Mouse (Mus musculus) cerebellum, postnatal 10 days (tissue): ENCODE data around the gene Itgad.
"Not testable (repeated sequence)": the region's sequence is repeated elsewhere in the genome, so short reads cannot be mapped to it uniquely, and the experiment has no call there.

Experiments
- DNase-seq, 2 experiments: peaks; one replicate each; pipeline ENCODE4 v3.0.0; 2021; ENCODE audit warnings: mixed read lengths in 2 of 2

Gene Itgad

DNA sequence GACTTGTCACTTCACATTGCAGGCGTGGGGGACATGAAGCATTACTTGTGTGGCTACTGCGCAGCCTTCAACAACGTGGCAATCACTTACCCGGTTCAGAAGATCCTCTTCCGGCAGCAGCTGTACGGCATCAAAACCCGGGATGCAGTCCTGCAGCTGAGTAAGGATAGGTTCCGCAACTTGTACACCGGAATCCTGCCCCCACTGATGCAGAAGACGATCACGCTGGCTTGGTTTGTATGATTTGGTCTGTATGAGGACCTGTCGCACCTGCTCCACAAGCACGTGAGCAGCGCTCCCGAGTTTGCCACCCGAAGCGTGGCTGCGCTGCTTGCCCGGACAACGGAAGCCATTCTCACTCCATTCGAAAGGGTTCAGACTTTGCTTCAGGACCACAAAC is at the start of gene Itgad:
Itgad (plus strand) TSS at position 301 of the 400 bp plus-strand sequence.
- DNase-seq: no peak

DNA sequence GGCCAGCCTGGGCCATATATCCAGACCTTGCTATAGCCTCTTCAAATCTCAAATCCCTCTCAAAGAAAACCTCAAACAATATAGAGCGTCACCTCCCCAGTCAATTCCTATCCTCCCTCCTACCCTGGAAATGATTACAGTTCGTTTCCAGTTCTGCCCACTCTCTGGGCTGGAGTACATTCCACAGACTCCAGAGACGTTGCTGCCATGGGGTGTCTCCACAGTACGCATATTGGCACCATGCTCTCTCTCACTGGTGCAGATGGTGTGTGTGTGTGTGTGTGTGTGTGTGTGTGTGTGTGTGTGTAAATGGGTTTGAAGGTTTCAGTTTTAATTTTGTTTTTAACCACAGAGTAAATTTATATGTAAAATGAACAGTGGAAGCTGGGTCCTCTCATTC is 48.9 kb upstream of the Itgad start:
- peak; percentile 15 to 19 for DNase-seq

DNA sequence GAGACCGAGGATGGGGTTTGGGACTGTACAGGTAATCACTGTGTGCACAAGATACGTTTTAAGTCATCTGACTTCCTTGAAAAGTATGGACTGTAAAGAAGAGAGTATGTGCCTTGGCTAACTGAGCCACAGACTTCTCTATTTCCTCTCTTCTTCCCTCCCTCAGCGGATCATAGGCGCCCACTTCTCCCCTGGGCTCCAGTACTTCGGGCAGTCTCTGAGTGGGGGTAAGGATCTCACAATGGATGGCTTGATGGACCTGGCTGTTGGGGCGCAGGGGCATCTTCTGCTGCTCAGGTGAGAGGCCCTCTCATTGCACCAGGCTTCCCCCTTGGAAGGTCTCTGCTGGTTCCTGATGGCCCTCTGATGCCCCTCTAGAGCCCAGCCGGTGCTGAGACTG is 46.7 kb upstream of the Itgad start:
- DNase-seq: no peak

DNA sequence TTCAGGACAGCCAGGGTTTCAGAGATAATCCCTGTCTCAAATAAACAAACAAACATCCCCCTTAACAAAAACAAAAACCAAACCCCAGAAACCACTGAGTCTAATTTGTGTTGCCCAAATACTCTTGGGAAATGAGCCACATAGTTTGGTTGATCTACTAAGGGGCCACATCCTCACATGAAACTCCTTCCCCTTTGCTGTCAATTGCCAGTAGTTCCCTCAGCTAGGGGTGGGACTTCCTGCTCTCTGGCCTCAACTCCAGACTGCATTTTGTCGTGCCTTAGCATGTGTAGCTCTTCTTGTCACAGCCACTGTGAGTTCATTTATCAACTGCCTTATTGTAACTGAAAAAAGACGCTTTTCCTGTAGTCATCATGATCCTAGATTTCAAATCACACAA is 43.9 kb upstream of the Itgad start:
- no peak for DNase-seq

DNA sequence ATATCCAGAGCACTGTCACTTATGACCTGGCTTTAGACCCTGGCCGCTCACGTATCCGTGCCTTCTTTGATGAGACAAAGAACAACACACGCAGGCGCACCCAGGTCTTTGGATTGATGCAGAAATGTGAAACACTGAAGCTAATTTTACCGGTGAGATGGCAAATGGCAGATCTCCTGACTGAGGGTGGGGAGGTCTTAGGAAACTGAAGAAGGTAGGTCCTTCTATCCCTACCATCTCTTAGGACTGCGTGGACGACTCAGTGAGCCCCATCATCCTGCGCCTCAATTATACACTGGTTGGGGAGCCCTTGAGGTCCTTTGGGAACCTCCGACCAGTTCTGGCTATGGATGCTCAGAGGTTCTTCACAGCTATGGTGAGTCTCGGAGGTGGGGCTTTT is 42.0 kb upstream of the Itgad start:
- no peak for DNase-seq

DNA sequence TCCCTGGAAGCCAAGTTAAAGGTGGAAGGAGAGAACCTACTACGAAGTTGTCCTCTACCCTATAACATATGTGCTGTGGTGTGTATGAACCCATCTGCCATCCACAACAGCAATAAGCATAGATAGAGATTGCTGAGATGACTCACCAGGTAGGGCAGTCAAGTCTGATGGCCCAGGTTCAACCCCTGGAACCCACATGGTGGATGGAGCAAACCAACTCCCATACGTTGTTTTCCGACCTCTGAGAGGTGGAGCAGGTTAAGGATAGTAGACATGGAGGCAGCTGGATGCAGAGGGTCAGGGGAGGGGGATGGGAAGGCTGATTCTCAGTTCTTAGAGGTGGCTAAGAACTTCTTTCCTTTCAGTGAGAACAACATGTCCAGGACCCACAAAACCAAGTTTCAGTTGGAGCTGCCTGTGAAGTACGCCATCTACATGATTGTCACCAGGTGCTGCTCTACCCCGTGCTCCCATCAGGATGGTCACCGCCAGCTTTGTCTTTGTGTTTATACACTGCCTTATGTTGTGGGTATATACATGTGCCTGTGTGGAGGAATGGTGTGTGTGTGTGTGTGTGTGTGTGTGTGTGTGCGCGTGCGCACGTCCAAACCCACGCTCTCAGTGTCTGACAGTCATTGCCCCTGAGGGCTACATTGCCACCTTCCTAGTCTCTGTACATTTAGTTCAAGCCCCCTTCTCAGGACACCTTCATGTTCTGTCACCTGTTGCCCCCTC is 39.6 kb upstream of the Itgad start:
- no peak for DNase-seq

DNA sequence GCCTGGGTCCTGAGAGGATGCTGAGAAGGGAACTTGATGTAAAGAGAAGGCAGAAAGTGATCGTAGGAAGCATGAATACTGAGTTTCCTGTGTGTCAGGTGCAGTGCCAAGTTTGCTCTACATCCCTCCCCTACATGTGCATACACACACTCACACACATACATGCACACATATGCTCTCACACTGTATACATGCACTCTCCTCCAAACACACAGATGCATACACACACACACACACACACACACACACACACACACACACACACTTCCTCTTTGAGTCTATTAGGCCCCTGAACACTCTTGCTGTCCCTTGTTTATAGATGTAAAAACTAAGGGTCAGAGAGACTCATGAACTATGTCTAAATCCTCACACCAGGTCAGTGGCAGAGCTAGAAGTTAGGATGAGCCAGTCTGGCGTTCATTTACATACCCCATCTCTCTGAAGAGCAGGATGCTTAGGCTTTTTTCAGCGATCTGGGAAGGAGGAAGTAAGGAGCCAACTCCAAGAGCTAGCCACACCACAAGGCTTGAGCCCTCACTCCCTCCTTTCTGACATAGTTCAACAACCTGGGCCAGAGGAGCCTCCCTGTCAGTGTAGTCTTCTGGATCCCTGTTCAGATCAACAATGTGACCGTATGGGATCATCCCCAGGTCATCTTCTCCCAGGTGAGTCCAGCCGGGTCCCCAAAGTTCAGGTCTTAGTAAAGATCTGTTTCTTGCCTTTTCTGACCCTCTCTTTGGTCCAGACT is 38.8 kb upstream of the Itgad start:
- no peak for DNase-seq

DNA sequence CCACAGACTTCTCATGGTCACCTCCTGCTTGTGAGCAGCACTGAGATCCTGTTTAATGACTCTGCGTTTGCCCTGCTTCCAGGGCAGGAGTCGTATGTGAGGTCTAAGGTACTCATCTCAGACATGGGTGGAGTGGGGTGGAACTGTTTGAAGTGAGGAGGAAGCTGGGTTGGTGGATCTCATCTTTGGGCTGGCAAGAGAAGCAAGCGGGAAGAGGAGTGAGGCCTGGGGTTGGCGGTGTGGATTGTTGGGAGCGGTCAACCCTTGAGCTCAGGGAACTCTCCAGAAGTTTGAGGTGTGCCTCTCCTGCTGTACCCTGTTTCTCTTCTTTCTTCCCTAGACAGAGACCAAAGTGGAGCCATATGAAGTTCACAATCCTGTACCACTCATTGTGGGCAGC is 37.8 kb upstream of the Itgad start:
- DNase-seq: no peak

DNA sequence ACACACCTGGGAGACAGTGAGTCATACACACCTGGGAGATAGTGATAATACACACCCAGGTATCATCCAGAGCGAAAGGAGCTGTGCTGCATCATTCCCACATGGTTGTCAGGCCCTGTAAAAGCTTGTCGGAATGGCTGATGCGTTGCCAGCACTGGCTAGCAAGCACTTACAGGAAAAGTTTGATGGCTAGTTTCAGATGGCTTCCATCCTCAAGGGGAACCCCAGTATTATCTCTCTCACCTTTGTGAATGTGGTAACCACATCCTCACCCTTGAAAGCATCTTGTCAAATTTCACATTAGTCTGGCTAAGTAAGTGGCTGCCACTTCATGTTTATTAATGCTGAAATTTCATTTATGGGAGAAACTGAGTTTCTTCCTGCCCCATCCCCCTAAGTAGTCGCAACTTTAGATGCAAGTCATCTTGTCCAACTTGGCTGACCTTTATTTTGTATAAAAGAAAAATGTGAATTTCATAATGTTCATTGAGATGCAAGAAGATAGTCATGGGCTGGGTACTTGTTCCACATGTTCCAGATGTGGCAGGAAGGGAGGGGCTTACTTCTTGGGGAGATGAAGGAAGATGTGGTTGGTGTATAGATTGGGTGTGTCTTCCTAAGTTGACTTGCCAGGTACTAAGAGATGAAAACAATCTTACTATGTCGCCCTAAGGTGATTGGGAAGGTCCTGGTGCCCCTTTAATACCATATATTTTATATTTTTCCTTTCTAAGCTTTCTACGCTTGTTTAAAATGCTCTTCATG is 34.3 kb upstream of the Itgad start:
- no peak for DNase-seq

DNA sequence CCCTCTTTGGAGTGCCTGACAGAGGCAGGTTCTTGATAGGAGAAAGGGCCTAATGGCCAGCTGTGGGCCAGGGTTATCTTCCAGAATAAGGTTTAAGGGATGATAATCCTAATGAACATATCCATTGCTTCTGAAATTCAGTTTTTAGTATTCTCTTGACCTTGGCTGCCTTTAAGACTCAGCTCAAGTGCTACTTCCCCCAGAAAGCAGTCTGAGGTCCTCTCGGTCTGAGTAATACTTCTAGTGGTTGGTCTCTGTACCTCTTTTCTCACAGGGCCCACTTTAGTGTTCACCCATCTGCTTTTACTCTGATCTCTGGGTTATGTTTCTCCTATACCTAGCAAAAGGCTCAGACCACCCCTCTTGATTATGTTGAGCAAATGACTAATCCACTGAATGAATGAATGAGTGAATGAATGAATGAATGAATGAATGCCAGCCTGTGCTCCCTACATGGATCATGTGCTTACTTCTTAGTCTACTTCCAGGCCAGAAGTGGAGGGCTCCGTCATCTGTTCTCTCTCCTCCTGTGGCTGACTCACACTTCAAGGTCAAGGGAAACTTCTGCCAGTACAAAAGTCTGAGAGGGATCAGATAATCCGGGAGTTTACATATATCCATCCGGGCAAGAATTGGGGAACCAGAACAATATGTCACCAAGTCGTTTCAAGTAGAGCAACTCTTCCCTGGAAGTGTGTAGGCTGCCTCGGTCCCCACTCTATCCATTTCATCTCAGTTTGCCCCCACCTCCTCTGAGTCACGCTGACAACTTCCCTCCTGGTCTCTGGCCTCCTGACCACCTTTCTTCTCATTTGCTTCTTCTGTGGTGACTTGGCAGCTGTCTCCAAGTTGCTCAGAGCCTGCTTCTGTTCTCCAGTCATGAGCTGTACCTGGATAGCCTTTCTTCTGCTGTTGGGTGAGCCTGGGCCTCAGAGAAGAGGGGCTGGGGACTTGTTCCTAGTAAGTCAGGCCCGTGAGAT is 25.1 kb upstream of the Itgad start, which contains the start of gene Itgax:
Itgax (plus strand) TSS at position 807 of the 980 bp plus-strand sequence.
- no peak for DNase-seq

DNA sequence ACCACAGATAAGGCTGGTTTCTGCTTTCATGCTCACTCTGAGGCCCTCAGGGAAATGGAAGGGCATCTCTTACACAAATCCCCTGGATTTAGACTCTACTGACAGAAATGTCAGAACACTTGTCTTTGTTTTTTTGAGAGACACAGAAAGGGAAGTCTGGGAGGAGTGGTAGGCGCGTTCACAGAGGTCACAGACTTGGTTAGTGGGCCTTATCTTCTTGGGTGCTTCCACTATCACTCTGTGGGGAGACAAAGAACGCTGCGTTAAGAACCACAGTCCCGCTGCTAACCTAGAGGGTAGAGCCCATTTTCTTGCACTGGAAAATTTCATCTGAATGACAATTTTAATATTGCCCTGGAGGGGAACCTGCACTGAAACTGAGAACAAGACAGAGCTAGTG is 22.0 kb upstream of the Itgad start:
- DNase-seq: no peak

DNA sequence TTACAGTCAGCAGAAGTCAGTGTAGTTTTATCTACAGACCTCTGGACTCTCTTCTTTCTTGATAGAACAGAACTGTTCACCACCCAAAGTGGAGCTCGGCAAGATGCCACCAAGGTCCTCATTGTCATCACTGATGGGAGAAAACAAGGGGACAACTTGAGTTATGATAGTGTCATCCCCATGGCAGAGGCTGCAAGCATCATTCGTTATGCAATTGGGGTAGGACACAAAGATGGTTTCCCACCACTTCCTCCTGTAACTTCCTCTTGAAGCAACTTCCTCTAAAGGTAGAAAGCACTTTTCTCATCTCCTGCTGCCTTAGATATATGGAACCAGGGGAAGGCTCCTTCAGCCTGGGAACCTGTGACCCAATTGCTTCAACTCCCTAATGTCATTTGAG is 20.6 kb upstream of the Itgad start:
- no peak for DNase-seq

DNA sequence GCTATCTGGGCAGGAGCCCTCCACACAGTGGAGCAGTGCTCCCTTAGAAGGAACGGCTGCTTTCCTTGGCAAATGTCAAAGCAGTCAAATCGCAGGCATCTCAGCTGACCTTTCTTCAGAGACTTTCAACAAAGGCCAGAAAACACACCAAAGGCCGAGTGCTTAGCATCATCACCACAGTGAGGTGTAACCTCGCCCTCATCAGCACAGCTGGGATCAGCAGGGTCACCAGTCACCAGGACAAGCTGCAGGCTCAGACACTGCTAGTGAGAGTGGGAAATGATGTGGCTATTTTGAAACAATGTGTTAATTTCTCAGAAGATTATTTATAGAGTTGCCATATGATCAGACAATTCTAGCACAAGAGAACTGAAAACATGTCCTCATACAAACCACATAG is 17.2 kb upstream of the Itgad start:
- DNase-seq: no peak

DNA sequence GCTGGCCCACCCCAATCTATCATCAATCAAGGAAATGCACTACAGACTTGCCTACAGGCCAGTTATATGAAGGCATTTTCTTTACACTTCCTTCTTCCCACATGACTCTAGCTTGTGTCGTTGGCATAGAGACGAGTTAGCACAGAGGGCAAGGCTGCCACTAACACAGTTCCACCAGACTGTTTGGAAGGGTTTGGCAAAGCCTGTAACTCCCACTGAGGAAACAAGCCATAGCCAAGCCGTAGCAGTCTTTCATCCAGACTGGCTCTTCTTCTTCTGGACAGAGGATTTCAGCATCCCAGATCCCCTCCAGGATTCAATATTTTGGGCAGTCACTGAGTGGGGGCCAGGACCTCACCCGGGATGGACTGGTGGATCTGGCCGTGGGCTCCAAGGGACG is 14.6 kb upstream of the Itgad start:
- peak; percentile 87 for DNase-seq

DNA sequence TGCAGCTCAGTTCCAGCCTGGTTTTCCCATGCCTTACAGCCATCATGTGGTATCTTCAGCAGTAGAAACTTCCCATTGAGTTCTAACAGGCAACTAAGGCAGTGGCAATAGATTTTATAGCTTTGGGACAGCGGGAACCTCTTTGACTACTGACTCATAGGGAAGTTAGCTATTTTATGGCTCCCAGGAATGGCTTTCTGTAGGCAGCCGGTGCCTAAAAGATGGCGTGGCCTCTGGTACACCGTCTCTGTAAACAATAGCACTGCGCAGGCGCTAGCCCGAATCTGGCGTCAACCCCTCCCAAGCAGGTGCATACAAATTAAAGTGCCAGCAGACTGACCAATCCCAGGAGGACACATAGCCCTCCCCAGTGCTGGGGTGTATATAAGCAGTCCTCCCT is 3.2 kb upstream of the Itgad start:
- no peak for DNase-seq

DNA sequence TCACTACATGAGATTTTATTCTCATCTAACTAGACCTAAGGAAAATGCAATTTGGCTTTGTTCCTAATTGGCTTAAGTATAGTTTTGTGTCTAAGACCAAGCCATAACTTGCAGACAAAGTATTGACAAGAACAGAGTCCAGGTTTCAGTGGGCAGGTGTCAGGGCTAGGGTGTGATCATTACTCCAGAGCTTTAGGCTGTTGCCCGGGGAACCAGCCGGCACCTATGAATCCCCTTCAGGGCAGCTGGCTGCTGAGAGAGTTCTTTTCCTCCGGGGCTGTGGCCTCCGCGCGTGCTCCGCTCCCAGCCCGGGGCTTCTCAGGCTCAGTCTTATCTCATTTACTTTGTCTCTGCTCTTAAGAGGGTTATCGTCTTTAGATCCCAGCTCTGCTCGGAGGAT is 748 bp downstream of the Itgad start:
- no peak for DNase-seq

DNA sequence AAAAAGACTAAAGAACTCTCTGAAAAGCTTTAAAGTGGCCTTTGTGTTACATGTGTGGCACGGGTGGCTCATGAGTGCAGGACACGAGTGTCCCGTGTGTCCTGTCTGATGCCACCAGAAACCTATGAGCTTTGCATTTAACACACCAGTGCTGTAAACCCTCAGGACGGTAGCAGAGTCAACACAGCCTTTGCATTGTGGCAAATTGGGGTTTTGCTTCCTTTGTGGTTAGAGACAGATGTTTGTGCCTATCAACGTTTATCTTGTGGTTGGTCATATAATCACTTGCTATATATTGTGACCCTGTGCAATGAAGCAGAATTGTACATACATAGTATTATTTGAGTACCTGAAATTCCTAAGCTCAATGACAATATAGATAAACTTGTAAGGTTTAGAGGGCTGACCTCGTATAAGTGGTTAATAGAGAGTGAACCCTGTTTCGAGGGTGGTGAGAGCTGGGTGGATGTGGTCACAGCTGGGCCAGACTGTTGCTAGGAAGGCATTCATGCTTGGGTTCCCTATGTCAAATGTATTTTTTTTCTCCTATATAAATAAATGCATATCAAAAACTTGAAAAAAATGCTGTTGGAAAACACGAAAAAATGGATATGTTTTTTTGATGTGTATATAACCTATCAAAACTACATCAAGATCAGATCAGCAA is 4.6 kb downstream of the Itgad start:
- not testable (repeated sequence) for DNase-seq

DNA sequence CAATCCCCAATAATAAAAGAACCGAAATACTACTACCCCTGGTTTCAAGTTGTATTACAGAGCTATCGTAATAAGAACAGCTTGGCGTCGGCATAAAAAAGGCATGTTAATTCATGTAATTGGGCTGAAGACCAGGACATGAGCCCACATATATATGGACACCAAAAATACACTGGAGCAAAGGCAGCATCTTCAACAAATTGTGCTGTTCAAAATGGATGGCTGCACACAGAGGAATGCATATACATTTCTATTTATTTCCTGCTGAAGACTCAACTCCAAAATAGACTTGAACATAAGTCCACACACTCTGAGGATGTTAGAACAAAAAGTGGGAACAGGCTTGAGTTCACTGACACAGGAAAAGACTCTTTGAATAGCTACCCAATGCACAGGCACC is 9.8 kb downstream of the Itgad start:
- no peak for DNase-seq

DNA sequence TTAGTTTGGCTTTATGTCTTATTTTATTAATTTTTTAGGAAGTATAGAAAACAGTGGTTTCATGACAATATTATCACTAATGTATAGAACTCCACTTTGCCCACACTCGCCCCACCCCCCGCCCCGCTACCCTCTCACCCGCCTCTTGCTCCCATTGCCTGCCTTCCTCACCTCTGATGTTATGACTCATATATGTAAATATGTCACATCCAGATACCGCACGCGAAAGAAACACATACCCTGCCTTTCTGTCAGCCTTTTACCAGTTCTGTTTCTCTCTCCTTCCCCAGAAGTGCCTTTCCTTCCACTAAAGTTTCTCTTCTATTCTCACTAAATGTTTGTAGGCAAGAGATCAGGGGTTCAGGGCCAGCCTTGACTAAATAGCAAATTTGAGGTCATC is 12.2 kb downstream of the Itgad start:
- DNase-seq: no peak

DNA sequence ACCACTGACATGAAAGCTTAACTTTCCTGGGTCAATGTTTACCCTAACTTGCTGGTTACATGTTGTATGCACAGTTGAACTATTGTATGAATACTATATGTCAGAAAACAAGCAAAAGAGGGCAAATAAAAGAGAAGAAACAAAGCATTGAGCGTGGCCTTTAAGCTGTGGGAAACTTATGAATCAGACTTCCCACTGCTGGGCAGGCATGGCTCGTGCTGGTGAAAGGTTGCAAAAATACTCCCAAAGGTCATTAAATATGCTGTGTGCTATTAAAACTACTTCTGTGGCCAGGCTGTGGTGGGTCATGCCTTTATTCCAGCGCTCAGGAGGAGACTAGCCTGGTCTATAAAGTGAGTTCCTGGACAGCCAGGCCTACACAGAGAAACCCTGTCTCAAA is 15.8 kb downstream of the Itgad start:
- DNase-seq: no peak

DNA sequence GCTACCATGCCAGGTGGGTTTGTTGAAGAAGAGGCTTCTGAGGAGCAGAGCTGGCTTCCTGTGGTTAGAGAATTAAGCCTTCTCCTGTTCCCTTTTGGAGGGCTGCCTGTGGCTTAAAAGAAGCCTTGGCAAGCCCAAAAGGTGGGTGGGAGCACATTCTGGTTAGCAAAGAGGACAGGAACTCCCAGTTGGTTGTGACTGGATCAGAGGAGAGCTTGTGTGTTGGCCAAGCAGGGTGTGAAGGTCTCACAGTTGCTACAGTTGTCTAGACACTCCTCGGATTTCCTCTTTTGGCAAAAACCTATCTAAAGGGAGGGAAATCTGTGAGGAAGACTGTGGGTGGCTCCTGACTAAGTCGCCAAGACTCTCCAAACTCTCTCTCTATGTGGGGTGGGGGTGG is 24.2 kb downstream of the Itgad start:
- peak; percentile 4 to 15 for DNase-seq

DNA sequence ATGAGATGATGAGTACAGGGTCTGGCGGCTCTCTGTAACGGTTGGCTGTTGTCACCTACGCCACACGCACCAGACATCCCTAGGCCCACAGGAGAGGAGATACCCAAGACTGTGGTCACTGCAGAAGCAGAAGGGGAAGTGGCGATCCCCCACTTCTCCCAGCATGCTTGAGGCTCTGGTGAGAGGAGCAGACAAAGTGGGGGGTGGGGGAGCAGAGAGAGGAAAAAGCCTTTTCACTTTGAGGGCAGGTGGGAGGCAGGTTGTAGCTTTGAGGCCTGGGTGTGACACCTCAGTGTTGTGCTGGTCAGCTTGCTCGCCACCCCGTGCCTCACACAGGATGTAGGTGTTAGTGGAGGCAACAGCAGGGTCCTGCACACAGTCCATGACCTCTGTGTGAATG is 25.9 kb downstream of the Itgad start:
- no peak for DNase-seq
